Mouse (Mus musculus): ENCODE results near the gene Itpk1. TPM values are rescaled to one million over a fixed set of nuclear protein-coding genes. Genes with fewer than 3 reads are reported as not detected.
A peak's percentile ranks its signal among the peaks of the same experiment; 100 is the strongest.

Gene Itpk1
- polyA plus RNA-seq (2012; ENCODE audit: insufficient read depth, insufficient read length, missing spikeins), result 65.8 and 126 TPM in 2 replicates

DNA sequence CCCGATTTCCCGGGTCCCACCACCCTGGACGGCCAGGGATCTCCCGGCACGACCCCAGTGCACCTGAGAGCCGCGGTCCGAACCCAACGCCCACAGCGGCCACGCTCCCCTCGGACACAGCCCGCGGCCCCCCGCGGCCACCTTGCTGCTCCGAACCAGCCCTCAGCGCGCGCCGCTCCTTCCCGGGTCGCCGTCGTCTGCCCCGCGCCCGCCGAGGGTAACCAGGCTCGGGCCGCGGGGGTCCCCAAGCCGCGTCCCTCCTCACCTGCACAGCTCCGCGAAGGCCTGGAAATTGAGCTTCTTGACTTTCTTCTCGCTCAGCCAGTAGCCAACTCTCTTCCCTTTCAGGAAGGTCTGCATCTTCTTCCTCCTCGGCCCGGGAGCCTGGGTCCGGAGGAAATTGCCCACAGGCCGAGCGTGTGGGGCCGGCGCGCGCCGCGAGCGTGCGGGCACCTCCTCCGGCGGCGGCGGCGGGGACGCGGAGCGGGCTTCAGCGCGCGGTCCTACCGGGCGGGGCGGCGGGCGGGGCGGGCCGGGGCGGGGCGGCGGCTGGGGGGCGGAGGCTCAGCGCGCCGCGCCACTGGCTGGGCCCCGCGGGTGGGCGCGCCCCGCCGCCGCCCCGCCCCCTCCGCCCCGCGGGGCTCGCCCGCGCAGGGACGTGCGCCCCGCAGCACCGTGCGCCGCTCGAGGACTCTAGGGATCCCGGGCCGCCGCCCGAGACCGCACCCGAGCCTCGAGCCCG is at the start of gene Itpk1:
Gene Itpk1 (minus strand): TSS at position 474 of the 742 bp plus-strand sequence.
- H3K27ac ChIP-seq (replicated peaks; ENCODE audit: low read depth, low read length), result peak within 1 kb of the TSS; percentile 75
- H3K4me3 ChIP-seq (ENCODE audit: insufficient read depth, low read depth, low read length), result peak within 1 kb of the TSS; percentile 98
- H3K4me1 ChIP-seq (ENCODE audit: control insufficient read depth, insufficient read depth, insufficient read length, low read length), result peaks cover 4% of the 10 kb centered on the region

DNA sequence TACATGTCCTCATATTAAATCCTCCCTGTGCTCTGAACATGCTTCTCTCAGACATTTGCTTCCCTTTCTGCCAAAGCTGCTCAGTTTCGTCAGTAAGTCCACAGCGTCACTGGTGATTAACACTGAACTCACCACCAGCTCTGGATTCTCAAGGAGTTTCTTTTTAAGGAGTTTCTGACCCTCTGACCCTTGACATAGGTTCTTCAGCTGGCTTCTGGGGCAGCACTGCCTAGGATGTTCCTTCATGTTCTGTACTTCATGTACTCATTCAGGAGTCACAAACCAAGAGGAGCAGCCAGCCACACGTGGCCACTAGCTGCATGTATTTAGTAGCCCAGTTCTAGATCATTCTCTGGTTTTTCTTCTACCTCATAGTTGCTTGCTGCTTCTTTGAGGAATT is 43.5 kb upstream of the Itpk1 start:
- no peak overlapping the region for H3K4me3 ChIP-seq (ENCODE audit: insufficient read depth, low read depth, low read length)
- H3K4me1 ChIP-seq (ENCODE audit: control insufficient read depth, insufficient read depth, insufficient read length, low read length), result peaks cover 3% of the 10 kb centered on the region; the same call in 1 of the 2 replicates
- H3K27ac ChIP-seq (replicated peaks; ENCODE audit: low read depth, low read length), result no peak overlapping the region

DNA sequence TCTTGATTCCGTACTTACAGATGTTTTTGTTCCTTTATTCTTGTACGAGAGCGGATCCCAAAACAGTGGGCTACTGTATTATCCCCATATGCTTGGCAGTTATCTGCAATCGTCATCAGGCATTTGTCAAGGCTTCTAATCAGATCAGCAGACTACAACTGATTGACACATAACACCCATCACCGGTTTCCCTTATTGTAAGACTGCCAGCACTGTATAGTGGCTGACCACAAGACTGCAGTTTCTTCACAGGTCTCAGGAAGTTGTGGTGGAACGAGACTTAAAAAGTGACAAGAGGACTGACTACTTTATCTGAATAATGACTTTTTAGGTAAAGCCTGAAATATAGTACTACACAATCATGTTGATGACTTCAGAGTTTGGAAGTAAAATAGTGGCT is 40.1 kb upstream of the Itpk1 start:
- peaks cover 7% of the 10 kb centered on the region; the same call in 1 of the 2 replicates for H3K4me1 ChIP-seq (ENCODE audit: control insufficient read depth, insufficient read depth, insufficient read length, low read length)
- H3K4me3 ChIP-seq (ENCODE audit: insufficient read depth, low read depth, low read length), result peak overlapping the region; percentile 29; the same call in 1 of the 2 replicates
- H3K27ac ChIP-seq (replicated peaks; ENCODE audit: low read depth, low read length), result no peak overlapping the region

DNA sequence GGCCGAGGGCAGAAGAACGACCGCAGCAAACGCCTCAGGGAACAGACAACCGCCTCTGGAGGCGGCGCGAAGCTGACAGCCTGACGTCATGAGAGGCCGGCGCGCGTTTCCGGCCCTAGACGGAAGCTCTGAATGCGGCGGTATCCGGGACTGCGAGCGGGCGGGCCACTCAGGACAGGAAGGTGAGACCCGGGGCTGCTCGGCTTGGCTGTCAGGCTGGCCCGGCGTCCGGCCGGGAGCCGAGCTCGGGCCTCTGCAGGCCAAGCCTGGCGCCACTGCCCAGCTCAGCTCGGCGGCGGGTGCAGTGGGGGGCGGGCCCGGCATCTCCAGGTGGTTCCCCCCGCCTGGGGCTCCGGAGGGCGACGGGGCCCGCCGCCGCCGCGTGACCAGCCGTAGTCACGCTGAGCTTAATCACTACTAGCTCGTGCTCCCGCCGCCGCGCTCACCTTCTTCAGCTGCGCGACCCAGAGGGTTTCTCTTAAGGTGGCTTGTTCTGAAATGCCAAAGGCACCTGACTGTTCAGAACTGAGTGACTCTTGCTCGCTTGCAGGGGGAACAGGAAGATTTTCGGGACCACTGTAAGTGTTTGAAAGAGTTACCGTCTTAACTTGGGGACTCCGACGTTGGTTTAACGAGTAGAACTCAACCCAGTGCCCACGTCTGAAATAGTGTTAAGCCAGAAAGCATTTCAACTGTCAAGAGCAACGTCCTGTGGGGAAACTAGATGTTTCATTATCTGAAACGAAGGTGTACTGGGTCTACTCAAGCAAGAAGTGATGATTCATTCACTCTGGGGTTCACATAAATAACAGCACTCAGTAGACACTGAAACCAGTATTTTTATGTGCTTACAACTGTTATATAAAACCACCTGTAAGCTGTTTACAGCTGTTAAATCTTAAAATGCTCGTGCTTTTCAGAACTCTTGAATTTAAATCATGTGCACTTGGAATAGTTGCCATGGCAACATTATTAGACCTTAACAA is 39.2 kb upstream of the Itpk1 start, which contains the start of the genes Moap1 and Tmem251:
Gene Moap1 (minus strand): TSS at position 73 of the 986 bp plus-strand sequence.
Gene Tmem251 (plus strand): TSS at position 174 of the 986 bp plus-strand sequence.
- Histone ChIP-seq H3K4me3 (ENCODE audit: insufficient read depth, low read depth, low read length) (peak within 1 kb of the TSS; percentile 93), H3K4me1 (ENCODE audit: control insufficient read depth, insufficient read depth, insufficient read length, low read length) (peaks cover 7% of the 10 kb centered on the region; the same call in 1 of the 2 replicates), H3K27ac (replicated peaks; ENCODE audit: low read depth, low read length) (peak within 1 kb of the TSS; percentile 85)

DNA sequence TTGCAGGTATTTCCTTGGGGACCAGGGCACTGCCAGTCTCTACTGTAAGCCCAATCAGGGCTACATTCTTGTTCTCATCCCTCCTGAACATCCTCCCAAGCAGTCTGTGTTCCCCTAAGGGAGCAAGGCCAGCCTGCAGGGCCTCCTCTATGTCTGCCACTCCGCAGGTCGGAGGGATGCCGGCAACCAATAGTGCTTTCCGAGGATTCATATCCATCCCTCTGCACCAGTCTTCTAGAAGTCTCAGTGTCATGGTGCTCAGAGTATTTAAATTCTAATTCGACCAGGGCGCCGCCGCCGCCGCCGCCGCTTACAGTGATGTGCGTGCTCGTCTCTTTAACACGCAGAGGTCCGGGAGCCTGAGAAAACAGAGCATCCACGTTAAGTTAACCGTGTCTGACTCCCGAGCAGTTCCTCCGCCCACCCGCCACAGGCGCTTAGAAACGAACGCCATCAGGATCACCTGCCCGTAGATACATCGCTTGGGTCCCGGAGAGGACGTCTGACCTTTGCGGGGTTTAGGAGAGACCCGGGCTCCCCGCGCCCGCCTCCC is 38.4 kb upstream of the Itpk1 start:
- H3K4me1 ChIP-seq (ENCODE audit: control insufficient read depth, insufficient read depth, insufficient read length, low read length), result peaks cover 7% of the 10 kb centered on the region; the same call in 1 of the 2 replicates
- H3K4me3 ChIP-seq (ENCODE audit: insufficient read depth, low read depth, low read length), result peak overlapping the region; percentile 93
- H3K27ac ChIP-seq (replicated peaks; ENCODE audit: low read depth, low read length), result peak overlapping the region; percentile 85

DNA sequence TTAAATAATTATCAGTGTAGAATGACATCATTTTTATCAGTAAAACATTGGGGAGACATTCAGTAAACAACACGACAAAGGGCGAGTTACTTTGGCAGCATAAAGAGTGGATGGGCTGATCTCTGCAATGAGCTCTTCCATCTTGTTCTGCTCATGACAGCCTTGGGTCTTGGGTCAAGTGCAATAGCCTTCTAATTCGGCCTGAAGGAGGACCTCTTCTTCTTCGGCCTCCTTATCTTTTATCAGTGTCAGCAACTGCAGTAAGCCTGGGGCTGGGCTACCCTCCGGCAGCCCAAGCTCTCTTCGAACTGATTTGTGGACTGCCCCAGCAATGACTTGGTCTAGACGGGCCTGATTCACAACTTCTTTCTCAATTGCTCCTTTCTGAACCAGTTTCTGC is 37.3 kb upstream of the Itpk1 start:
- H3K27ac ChIP-seq (replicated peaks; ENCODE audit: low read depth, low read length), result no peak overlapping the region
- peaks cover 7% of the 10 kb centered on the region; the same call in 1 of the 2 replicates for H3K4me1 ChIP-seq (ENCODE audit: control insufficient read depth, insufficient read depth, insufficient read length, low read length)
- no peak overlapping the region for H3K4me3 ChIP-seq (ENCODE audit: insufficient read depth, low read depth, low read length)

DNA sequence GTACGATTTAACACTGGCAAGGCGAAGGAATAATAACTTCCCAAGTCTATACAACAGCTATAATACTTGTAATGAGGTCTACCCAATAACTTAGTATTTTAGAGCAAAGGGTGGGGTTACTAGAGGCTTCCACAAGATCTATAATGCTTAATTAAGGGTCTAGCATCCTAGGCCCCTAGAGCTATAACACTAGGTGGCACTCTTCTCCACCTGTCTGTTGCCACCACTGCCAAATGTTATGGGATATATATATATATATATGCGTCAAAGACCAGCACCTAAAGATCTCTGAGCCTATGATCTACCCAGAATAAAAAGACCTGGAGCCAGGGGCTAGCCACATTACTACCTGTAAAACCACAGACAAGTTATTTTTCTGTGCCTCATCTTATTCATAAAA is 35.6 kb upstream of the Itpk1 start:
- H3K4me3 ChIP-seq (ENCODE audit: insufficient read depth, low read depth, low read length), result no peak overlapping the region
- peaks cover 7% of the 10 kb centered on the region; the same call in 1 of the 2 replicates for H3K4me1 ChIP-seq (ENCODE audit: control insufficient read depth, insufficient read depth, insufficient read length, low read length)
- H3K27ac ChIP-seq (replicated peaks; ENCODE audit: low read depth, low read length), result no peak overlapping the region

DNA sequence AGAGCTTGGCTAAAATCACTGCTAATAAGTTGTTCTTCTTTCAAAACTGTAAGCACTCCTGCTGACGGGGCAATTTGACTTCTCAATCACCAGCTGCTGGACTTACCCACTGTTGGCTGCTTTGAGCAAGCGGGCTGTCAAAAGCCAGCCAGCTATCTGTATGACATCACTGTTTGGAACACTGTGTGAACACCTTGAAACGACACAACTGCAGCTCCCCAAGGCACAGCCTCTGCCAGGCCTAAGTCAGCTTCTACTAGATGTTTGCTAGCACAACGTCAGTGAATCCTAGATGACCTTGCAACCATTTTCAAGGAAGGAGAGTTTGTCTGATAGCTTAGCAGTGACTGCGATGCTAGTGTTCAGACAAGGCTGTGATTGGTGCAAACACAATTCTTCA is 34.4 kb upstream of the Itpk1 start:
- H3K4me3 ChIP-seq (ENCODE audit: insufficient read depth, low read depth, low read length), result no peak overlapping the region
- H3K4me1 ChIP-seq (ENCODE audit: control insufficient read depth, insufficient read depth, insufficient read length, low read length), result peaks cover 4% of the 10 kb centered on the region; the same call in 1 of the 2 replicates
- H3K27ac ChIP-seq (replicated peaks; ENCODE audit: low read depth, low read length), result no peak overlapping the region

DNA sequence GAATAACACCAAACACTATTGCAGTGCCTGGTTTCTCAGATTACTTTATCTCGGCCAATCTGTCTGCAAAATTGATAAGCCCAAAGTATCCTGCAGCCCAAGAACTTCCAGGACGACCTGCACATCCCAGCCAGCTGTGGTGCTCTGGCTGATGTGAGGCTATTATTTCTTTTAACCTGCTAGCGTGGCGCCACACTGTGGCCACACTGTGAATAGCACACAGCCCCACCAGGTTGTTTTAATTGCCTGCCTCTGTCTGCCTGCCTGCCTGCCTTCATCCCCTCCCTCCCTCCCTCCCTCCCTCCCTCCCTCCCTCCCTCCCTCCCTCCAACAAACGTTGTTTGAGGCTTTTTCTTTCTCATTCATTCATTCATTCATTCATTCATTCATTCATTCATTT is 28.7 kb upstream of the Itpk1 start:
- H3K4me1 ChIP-seq (ENCODE audit: control insufficient read depth, insufficient read depth, insufficient read length, low read length), result peaks cover 7% of the 10 kb centered on the region
- no peak overlapping the region for H3K27ac ChIP-seq (replicated peaks; ENCODE audit: low read depth, low read length)
- H3K4me3 ChIP-seq (ENCODE audit: insufficient read depth, low read depth, low read length), result no peak overlapping the region

DNA sequence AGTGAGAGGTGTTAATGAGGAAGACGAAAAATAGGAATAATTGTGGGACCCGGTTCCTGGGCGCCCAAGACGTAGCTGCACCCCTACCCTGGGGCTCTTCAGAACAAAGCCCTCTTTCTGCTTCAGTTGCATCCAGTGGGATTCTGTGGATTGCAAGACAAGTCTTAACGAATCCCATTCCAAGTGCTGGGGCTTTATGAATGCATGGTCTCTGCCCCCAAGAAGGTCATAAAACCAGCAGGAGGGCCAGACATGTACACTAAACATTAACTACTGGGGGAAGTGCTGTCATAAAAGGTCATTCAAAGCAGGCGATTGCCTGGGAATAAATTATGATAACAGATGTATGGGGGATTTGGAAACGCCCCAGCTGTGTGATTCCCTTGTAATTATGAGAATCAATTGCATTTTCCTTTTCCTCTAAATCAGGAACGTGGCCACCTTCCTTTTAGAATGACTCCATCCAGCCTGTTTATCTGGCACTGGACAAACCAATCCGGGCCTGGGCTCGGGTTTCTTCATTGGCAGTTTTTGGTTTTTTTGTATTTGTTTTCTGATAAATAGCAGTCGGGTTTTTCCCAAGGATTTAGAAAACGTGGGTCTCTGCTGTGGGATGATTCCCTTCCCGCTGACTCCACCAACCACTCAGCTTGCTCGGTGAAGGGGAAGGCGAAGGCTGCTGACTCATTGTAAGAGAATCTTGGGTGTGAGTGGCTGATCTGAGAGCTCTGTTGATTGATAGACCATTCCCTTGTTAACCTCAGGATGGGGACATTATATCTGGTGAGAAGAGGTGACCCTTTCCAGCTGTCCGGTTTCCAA is 26.3 kb upstream of the Itpk1 start:
- H3K4me3 ChIP-seq (ENCODE audit: insufficient read depth, low read depth, low read length), result peak overlapping the region; percentile 27; the same call in 1 of the 2 replicates
- H3K4me1 ChIP-seq (ENCODE audit: control insufficient read depth, insufficient read depth, insufficient read length, low read length), result peaks cover 7% of the 10 kb centered on the region
- no peak overlapping the region for H3K27ac ChIP-seq (replicated peaks; ENCODE audit: low read depth, low read length)

DNA sequence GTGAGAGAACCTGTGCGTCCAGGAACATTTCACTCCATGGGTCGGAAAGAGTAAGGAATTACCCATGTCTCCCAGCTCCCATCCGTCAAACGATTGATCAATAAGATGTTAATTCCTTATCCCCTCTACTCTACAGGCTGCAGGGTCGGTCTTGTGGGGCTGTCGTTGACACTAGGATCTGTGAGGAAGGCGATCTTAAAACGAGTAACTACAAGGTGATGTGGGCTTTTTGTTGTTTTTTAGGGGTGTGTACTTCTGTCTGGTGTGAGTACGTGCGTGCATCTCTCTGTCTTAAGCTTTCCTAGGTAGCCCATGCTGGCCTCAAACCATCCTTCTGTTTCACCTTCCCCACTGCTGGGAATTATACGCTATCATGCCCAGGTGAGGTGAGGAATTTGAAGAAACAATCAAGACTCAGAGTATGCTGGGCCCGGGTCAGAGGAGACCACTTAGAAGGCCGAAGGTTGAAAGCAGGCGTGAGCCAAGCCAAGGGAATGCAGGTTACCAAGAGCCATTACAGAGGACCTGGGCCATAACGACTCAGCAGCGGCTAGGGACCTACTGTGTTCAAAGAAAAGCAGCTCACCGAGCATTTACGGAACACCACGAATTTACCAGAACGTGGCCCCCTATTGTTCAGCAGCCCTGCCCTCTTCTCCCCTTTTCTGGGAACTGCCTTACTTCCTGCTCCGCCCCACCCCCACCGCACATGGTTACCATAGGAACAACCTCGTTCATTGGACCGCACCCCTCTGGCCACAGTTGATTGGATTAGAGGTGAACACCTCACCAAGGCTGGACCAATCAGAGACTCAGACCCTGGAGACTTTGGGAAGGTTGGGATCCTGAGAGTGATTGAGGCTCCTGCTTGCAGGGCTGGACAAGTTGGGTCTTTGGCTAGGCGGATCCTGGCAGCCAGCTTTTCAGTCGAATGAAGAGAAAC is 25.4 kb upstream of the Itpk1 start:
- Histone ChIP-seq H3K27ac (replicated peaks; ENCODE audit: low read depth, low read length) (no peak overlapping the region), H3K4me3 (ENCODE audit: insufficient read depth, low read depth, low read length) (peak overlapping the region; percentile 27), H3K4me1 (ENCODE audit: control insufficient read depth, insufficient read depth, insufficient read length, low read length) (peaks cover 7% of the 10 kb centered on the region)

DNA sequence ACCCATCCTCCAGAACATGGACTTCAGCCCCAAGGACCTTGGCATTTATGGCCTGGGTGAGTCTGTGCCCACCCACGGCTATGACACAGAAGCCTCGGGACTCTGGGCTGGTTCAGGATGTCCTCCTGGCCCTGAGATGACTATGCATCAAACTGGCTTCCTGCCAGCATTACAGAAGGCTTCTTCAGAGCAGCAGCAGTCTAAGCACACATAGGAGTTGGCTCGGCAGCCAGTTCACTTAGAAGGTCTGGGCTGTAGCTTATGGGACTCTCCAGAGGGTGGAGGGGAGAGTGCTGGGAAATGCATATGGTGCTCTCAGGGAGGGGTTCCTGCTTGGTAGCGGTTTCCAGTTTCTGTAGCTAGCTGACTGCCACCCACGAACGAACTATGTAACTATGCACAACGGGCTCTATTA is 21.0 kb upstream of the Itpk1 start:
- Histone ChIP-seq H3K4me1 (ENCODE audit: control insufficient read depth, insufficient read depth, insufficient read length, low read length) (0 out of 2 replicates have a peak, but pooled peaks cover 6% of the 10 kb centered on the region), H3K4me3 (ENCODE audit: insufficient read depth, low read depth, low read length) (no peak overlapping the region), H3K27ac (replicated peaks; ENCODE audit: low read depth, low read length) (no peak overlapping the region)

DNA sequence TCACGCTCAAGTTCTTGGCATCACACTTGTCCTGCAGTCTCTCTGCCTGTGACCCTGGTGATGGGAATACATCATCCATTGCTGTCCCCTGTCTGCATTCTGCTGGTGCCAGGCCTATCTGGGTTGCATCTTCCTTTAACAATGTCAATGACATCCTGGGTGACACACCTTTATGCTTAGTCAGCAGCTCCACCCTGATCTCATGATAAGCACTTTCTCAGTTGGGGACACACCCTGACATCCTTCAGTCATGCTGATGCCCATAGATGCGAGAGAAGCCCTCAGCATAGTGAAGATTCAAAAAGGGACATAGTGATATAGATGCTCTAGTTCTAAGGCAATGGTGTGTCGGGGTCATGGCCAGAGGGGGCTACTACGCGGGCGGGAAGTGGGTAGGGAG is 20.4 kb upstream of the Itpk1 start:
- Histone ChIP-seq H3K4me1 (ENCODE audit: control insufficient read depth, insufficient read depth, insufficient read length, low read length) (no peaks in the 10 kb centered on the region), H3K27ac (replicated peaks; ENCODE audit: low read depth, low read length) (no peak overlapping the region), H3K4me3 (ENCODE audit: insufficient read depth, low read depth, low read length) (no peak overlapping the region)
